Mouse (Mus musculus) bone marrow, adult 2 months (tissue): ENCODE data around the gene Secisbp2l. TPM values are rescaled to one million over a fixed set of nuclear protein-coding genes. Genes with fewer than 3 reads are reported as not detected.

Experiments used
- H3K27ac ChIP-seq: fragments of 200-500 bp; 2 replicates; pipeline ENCODE4 v1.5.1; 2012; ENCODE audit warnings: low read depth, mild to moderate bottlenecking, control low read depth, inconsistent platforms, low read length; ENCODE audit not compliant: control insufficient read depth, poor library complexity, insufficient read depth
- H3K4me1 ChIP-seq: fragments of 200-500 bp; 2 replicates; pipeline ENCODE4 v1.6.1; 2011; ENCODE audit warnings: low read length; ENCODE audit not compliant: control insufficient read depth, insufficient read depth
- H3K4me3 ChIP-seq: fragments of 200-500 bp; replicated peaks from 2 replicates; pipeline ENCODE3; 2011; ENCODE audit warnings: mild to moderate bottlenecking, low read depth, low read length, control low read depth; ENCODE audit not compliant: control insufficient read depth
- CTCF ChIP-seq: fragments of 200-500 bp; IDR thresholded peaks from 2 replicates; pipeline ENCODE4 v1.5.1; 2011; ENCODE audit warnings: low read length, control low read depth; ENCODE audit not compliant: control insufficient read depth, insufficient read depth
- POLR2A ChIP-seq: fragments of 200-500 bp; IDR thresholded peaks from 2 replicates; pipeline ENCODE4 v1.6.1; 2011; ENCODE audit warnings: low read depth, mild to moderate bottlenecking, control low read depth, low read length, borderline replicate concordance; ENCODE audit not compliant: control insufficient read depth
- WGBS: fragments of 180-500 bp; shearing (Covaris S2); methylation state at CpG from one replicate; pipeline ENCODE4 v1.1.7; 2018; 5-methylcytosine and 5-hydroxymethylcytosine counted together
- polyA plus RNA-seq: library from polyadenylated mRNA; stranded (reverse); fragments of >200 nt; gene quantifications from 2 replicates; pipeline ENCODE4 v1.2.4, GENCODE M21; 2011; ENCODE audit warnings: low replicate concordance; ENCODE audit not compliant: missing spikeins, insufficient read depth, insufficient read length

Gene Secisbp2l
- polyA plus RNA-seq, 1 experiment: 14.3 TPM

DNA sequence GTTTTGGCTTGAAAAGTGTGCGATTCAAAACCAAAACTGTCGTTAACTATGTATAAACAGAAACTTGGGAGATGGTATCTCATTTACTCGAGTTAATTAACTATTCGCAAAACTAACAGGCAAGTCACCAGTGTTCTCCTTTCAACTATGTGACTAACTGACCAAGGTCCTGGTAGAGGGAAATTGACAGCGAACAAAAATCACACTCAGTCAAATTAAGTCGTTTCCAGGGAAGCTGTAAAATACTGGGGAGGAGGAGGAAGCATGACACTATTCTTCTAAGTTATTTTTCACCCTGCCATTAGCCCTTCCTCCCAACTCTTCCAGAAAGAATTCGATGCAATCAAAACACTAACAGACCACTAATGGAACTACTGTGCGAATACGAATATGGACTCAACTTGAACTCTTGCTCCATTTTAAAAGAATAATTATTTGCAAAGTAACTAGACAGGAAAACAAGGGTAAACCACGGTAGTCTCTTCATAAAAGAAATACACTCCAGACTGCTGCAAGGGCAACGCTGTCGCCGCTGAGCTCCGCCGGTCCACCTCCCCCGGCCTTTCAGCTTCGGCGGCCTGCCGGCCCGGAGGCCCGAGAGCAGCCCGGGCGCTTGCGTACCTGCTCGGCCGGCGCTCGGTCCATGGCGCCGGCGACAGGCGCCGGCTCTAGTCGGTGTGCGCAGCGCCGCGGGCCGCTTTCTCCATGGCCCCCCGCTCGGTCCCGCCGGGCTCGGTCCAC, 522 bp downstream of the Secisbp2l start:
- no peaks in the 10 kb centered on the region for H3K4me1 ChIP-seq
- 1% methylated on average over 44 of the region's 44 CpGs for WGBS
- peak overlapping the region; percentile 73; the same call in 1 of the 2 replicates for H3K27ac ChIP-seq
- no peak for TF ChIP-seq CTCF
- no peak for TF ChIP-seq POLR2A
- peak overlapping the region; percentile 75 for H3K4me3 ChIP-seq

DNA sequence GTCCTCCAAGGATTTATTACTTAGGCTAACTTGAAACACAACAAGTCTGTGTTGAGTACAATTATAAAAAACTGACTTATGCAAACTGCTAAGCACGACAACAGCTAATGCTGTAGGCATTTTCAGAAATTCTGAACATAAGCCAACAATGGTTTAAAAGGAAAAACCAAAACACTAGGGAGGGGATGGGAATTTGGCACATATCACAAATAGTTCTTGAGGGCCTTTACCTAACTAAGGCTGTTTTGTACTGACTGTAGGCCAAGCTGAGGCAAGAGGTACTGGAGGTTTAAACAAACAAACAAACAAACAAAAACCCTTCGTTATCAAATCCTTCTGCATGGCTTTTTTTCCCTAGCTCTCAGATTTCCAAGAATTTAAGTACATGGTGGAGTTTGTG, 1.7 kb downstream of the Secisbp2l start:
- Histone ChIP-seq H3K27ac (no peak overlapping the region), H3K4me3 (no peak overlapping the region), H3K4me1 (no peaks in the 10 kb centered on the region)
- WGBS: 72% methylated on average over 2 of the region's 2 CpGs
- TF ChIP-seq POLR2A (no peak), CTCF (no peak)

DNA sequence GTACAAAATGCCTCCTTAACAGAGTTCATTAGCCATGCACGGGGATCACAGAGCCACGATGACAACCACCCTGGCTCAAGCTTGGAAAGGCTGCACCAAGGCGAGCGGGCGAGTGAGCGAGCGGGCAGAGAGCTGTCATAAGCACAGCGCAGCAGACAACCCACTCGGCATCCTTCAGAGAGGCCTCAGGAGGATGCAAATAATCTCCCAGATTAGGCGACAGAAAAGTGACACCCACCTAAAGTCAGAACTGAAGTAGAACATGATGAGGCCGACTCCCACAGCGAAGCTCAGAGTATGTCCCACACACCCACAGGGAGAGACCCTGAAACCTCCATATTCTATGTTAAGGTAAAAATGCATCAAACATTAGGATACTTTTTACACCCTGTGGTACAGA, 4.3 kb downstream of the Secisbp2l start:
- 93% methylated on average over 12 of the region's 12 CpGs for WGBS
- H3K27ac ChIP-seq: no peak overlapping the region
- TF ChIP-seq CTCF: no peak
- TF ChIP-seq POLR2A: no peak
- no peak overlapping the region for H3K4me3 ChIP-seq
- no peaks in the 10 kb centered on the region; the same call in 1 of the 2 replicates for H3K4me1 ChIP-seq

DNA sequence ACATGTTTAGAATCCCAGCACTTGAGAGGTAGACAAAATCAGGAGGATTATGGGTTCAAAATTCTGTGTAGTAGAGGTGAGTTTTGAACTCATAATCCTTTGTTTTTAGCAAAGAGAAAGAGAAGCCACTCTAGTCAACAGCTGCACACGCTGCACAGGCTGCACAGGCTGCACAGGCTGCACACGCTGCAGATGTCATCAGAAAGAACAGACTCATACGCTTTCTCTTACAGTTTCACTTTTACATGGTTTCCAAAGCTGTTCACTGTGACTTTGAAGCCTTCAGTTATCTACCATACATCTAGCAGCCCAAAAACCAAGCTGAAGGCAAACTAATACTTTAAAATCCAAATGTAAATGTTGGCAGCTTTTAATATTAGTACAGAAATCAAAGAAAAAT, 5.7 kb downstream of the Secisbp2l start:
- Histone ChIP-seq H3K4me1 (no peaks in the 10 kb centered on the region; the same call in 1 of the 2 replicates), H3K27ac (no peak overlapping the region), H3K4me3 (no peak overlapping the region)
- no peak for TF ChIP-seq CTCF
- TF ChIP-seq POLR2A: no peak
- WGBS: 66% methylated on average over 3 of the region's 3 CpGs

DNA sequence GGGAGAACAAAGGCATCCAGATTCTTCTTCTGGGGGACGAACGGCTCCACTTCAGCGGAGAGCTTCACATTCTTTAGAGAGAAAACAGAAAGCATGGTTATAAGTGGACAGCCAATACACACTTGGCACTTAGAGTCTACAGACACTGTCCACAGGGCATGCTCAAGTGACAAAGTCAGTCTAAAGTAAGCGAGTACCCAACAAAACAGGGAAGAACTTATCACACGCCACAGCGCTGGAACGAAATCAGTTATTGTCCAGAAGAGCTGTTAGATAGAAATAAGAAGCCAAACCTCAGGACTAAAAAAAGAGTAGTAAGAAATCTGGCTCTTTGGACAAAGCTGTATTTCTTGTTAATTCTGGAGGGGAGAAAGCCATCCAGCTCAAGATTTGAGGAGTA, 7.0 kb downstream of the Secisbp2l start:
- WGBS: 78% methylated on average over 7 of the region's 7 CpGs

DNA sequence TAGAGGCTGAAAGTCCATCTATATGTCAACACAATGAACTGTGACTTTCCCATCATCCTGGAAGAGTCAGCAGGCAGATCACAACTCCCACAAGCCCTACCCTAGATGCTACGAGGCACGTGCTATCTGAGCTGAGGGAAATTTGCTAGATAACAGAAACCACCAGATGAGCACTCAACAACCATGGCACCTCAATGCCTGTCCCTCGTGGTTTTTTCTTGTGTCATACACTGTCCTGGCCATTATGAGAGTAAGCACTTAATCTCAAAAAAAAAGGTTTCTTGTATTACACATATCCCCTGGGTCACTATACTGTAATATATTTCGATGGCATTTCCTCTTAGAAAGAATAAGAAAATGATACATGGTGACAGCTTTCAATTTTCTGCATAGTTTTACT, 7.8 kb downstream of the Secisbp2l start:
- Histone ChIP-seq H3K4me3 (no peak overlapping the region), H3K27ac (no peak overlapping the region), H3K4me1 (no peaks in the 10 kb centered on the region; the same call in 1 of the 2 replicates)
- 36% methylated on average over 4 of the region's 4 CpGs for WGBS
- no peak for TF ChIP-seq CTCF
- no peak for TF ChIP-seq POLR2A

More for the DNA sequence above, 7.0 kb downstream of the Secisbp2l start:
- no peaks in the 10 kb centered on the region; the same call in 1 of the 2 replicates for H3K4me1 ChIP-seq
- TF ChIP-seq POLR2A (no peak), CTCF (no peak)
- H3K27ac ChIP-seq: no peak overlapping the region
- H3K4me3 ChIP-seq: no peak overlapping the region

DNA sequence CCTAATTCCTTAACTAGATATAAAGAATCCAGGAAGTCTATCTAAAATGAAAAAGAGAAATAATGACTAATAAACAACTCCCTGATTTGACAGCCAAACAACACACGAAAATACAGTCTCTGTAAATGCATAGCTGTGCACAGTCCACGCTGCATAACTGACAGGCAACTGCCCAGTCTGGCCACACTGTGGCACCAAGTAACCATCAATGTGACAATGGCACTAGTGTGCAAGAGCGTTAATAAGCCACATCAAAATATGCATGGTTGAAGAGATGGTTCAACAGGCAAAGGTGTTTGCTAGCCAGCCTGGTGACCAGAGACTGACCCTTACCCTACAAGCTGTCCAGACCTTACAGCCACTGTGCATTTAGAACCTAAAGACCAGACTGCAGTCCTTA, 17.6 kb downstream of the Secisbp2l start:
- H3K4me1 ChIP-seq: no peaks in the 10 kb centered on the region
- 71% methylated on average over 3 of the region's 3 CpGs for WGBS
- TF ChIP-seq CTCF (peak; percentile 43), POLR2A (no peak)
- no peak overlapping the region for H3K4me3 ChIP-seq
- H3K27ac ChIP-seq: no peak overlapping the region

DNA sequence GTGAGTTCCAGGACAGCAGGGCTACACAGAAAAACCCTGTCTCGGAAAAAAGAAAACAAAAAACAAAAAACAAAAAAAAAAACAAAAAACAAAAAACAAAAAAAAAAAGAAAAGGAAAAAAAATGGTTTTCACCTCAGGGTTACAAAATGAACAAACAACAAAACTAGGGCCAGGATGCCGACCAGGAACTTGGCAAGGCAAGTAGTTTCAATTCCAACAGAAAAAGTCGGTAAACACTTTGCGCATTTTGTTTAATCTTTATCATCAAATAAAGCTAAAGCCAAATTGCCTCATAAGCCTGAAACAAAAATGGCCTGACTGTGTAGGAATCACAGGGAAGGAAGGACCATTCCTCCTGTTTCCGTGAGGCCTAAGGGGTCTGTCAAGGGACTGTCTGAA, 18.1 kb downstream of the Secisbp2l start:
- no peaks in the 10 kb centered on the region for H3K4me1 ChIP-seq
- TF ChIP-seq CTCF (no peak), POLR2A (no peak)
- no peak overlapping the region for H3K27ac ChIP-seq
- H3K4me3 ChIP-seq: no peak overlapping the region
- 89% methylated on average over 5 of the region's 5 CpGs for WGBS
